Mouse (Mus musculus) kidney, adult 18-20 months (tissue): ENCODE data around the gene Esam.

Source experiments
- DNase-seq: peaks from one replicate; pipeline ENCODE4 v3.0.0; 2021

The Esam gene

GRCm38 (mm10) chr9:37530888-37531705 is 3.2 kb downstream of the Esam start:
- peak; percentile 88 for DNase-seq

- no peak for DNase-seq
Observed at GRCm38 (mm10) chr9:37536851-37537250, 9.0 kb downstream of the Esam start.

GRCm38 (mm10) chr9:37537658-37538250 is 9.9 kb downstream of the Esam start:
- DNase-seq, result no peak

GRCm38 (mm10) chr9:37539170-37540025 is 11.5 kb downstream of the Esam start, which contains the start of gene Vsig2:
Vsig2 (plus strand) TSS chr9:37539255.
- DNase-seq, result no peak

- DNase-seq, result no peak
Observed at GRCm38 (mm10) chr9:37540226-37540625, 12.3 kb downstream of the Esam start.

- no peak for DNase-seq
Observed at GRCm38 (mm10) chr9:37540701-37541575, 13.1 kb downstream of the Esam start.

- no peak for DNase-seq
Observed at GRCm38 (mm10) chr9:37541851-37542642, 14.2 kb downstream of the Esam start.

- peak; percentile 40 for DNase-seq
Observed at GRCm38 (mm10) chr9:37543869-37544440, 16.1 kb downstream of the Esam start.

GRCm38 (mm10) chr9:37544447-37545165 is 16.7 kb downstream of the Esam start:
- DNase-seq, result peak; percentile 74

GRCm38 (mm10) chr9:37545166-37545610 is 17.3 kb downstream of the Esam start:
- DNase-seq, result no peak

- no peak for DNase-seq
Observed at GRCm38 (mm10) chr9:37545847-37546452, 18.1 kb downstream of the Esam start.

- no peak for DNase-seq
Observed at GRCm38 (mm10) chr9:37546889-37547288, 19.0 kb downstream of the Esam start.

- DNase-seq, result no peak
Observed at GRCm38 (mm10) chr9:37550435-37550834, 22.6 kb downstream of the Esam start.

- DNase-seq, result no peak
Observed at GRCm38 (mm10) chr9:37551751-37552531, 24.1 kb downstream of the Esam start.

GRCm38 (mm10) chr9:37552536-37553293 is 24.8 kb downstream of the Esam start, which contains the start of gene Nrgn:
Nrgn (minus strand) TSS chr9:37552904.
- peak; percentile 82 for DNase-seq

GRCm38 (mm10) chr9:37554279-37554678 is 26.4 kb downstream of the Esam start:
- DNase-seq, result no peak

GRCm38 (mm10) chr9:37554838-37555748 is 27.2 kb downstream of the Esam start, which contains the start of gene Siae:
Siae (plus strand) TSS chr9:37555698.
- DNase-seq, result no peak
